Comparison of ENCODE assay signal across 1 mouse cellular context in the genomic region with DNA sequence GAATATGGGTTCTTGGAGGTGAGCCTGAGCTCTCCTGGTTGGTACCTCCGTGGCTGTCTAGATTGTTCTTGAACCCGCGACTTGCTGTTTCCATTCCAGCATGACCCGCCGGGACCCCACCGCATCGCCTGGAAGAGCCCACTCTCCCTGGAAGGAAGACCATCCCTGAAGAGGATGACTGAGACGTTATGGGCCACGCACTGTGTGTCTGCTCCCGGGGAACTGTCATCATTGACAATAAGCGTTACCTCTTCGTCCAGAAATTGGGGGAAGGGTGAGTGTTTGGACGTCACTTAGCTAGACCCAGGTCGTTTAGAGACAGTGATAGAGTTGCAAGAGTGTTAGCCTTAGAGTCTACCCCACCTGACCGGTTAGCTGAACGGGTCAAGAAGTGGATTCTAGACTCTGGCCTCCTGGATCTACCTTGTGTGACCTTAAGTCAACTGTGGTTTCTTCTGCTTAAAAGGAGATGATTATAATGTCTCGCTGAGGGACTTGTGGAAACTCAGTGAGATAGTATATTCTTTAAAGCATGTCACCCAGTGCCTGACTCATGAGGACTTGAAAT.
A peak's percentile ranks its signal among the peaks of the same experiment; 100 is the strongest.
TF ChIP-seq lines count a peak whose summit lies in the region.

No protein-coding gene starts in this region.

TF ChIP-seq in MEL, 35 proteins besides CTCF, POLR2A, EP300 and RAD21:
- TF ChIP-seq ELF1 (IDR thresholded peaks at IDR 0.05; ENCODE audit: low read depth, low read length), result no peak
- 0 out of 2 replicates have a peak, but pooled peaks have one; percentile 30 for TF ChIP-seq CHD1 (IDR thresholded peaks at IDR 0.05; ENCODE audit: low read depth, low read length)
